Mouse (Mus musculus) thymus, adult 2 months (tissue): ENCODE measurements around the gene P3h1.

Source experiments
- CTCF ChIP-seq: fragments of 200-500 bp; IDR thresholded peaks from 2 replicates; pipeline ENCODE4 v1.5.1; 2012; ENCODE audit warnings: mild to moderate bottlenecking, control low read depth, low read length, moderate library complexity, borderline replicate concordance; ENCODE audit not compliant: control insufficient read depth, poor library complexity, insufficient read depth; ENCODE audit errors: extremely low read depth
- POLR2A ChIP-seq: fragments of 200-500 bp; IDR thresholded peaks from 2 replicates; pipeline ENCODE4 v1.6.1; 2012; ENCODE audit warnings: mild to moderate bottlenecking, low read length, control low read depth, moderate library complexity; ENCODE audit not compliant: control insufficient read depth, poor library complexity, insufficient read depth; ENCODE audit errors: extremely low read depth

- TF ChIP-seq CTCF (no peak), POLR2A (no peak)
These were observed 14.0 kb downstream of the P3h1 start for GRCm38 (mm10) chr4:119246688-119247225.
